Mouse (Mus musculus) inflammation-experienced regulatory T-cells, adult 6 months (primary cell): ENCODE data around the gene Hoxc11. TPM values are rescaled to one million over a fixed set of nuclear protein-coding genes. Genes with fewer than 3 reads are reported as not detected.

Experiments
- polyA plus RNA-seq, 3 experiments: library from polyadenylated mRNA; unstranded; fragments of 100-300 nt; shearing (Covaris generic); gene quantifications; one replicate each; pipeline ENCODE4 v1.2.1; 2017

The Hoxc11 gene
- polyA plus RNA-seq, 3 experiments from 2014 or later = not detected

Other genes with a start within 250 kb of the Hoxc11 start
- gene Calcoco1, start 232.2 kb upstream of the Hoxc11 start, polyA plus RNA-seq = 10 to 100 TPM; 22.0 to 43.9 (median 37.8) TPM
- gene Hoxc13, start 33.3 kb upstream of the Hoxc11 start, polyA plus RNA-seq = not detected
- not detected for gene Hoxc12, start 17.7 kb upstream of the Hoxc11 start, polyA plus RNA-seq
- gene Hoxc10, start 12.4 kb downstream of the Hoxc11 start, polyA plus RNA-seq = not detected
- gene Hoxc5, start 13.0 kb downstream of the Hoxc11 start, polyA plus RNA-seq = not detected
- not detected for gene Hoxc9, start 22.0 kb downstream of the Hoxc11 start, polyA plus RNA-seq
- under 1 TPM in 1 of 3 experiments, not detected in 2; 0.20 TPM for gene Hoxc8, start 36.2 kb downstream of the Hoxc11 start, polyA plus RNA-seq
- gene Hoxc6, start 43.8 kb downstream of the Hoxc11 start, polyA plus RNA-seq = not detected
- gene Hoxc4, start 64.5 kb downstream of the Hoxc11 start, polyA plus RNA-seq = not detected
- 1 to 10 TPM; 3.8 to 7.3 (median 6.4) TPM for gene Smug1, start 212.7 kb downstream of the Hoxc11 start, polyA plus RNA-seq